Mouse (Mus musculus) frontal cortex, adult (tissue): ENCODE results near the gene Nkx1-1.

Experiments
- ATAC-seq: cut with Nextera tagmentation; 2 replicates; pipeline ENCODE4 v1.9.2; 2017; ENCODE audit warnings: mild to moderate bottlenecking, moderate library complexity, mixed read lengths; ENCODE audit not compliant: low TSS enrichment

Nkx1-1 gene

GRCm38 (mm10) chr5:33420313-33420712 is 13.5 kb downstream of the Nkx1-1 start:
- ATAC-seq, result no peak

GRCm38 (mm10) chr5:33400819-33401218 is 33.0 kb downstream of the Nkx1-1 start:
- no peak for ATAC-seq

GRCm38 (mm10) chr5:33396828-33397227 is 36.9 kb downstream of the Nkx1-1 start:
- ATAC-seq, result no peak

- ATAC-seq, result no peak
These were observed 38.1 kb downstream of the Nkx1-1 start for GRCm38 (mm10) chr5:33395693-33396092.

- ATAC-seq, result peak; percentile 94
These were observed 40.0 kb downstream of the Nkx1-1 start for GRCm38 (mm10) chr5:33393803-33394202.

GRCm38 (mm10) chr5:33387550-33387949 is 46.2 kb downstream of the Nkx1-1 start:
- no peak for ATAC-seq
